Mouse (Mus musculus) kidney, postnatal 0 days (tissue): ENCODE results near the gene Msmp. TPM values are rescaled to one million over a fixed set of nuclear protein-coding genes. Genes with fewer than 3 reads are reported as not detected.
A peak's percentile ranks its signal among the peaks of the same experiment; 100 is the strongest.

ENCODE experiments used
- ATAC-seq: fragments of 200-750 bp; cut with Nextera tagmentation; replicated peaks from 2 replicates; pipeline ENCODE4 v1.8.0; 2017; ENCODE audit warnings: low read depth, moderate number of reproducible peaks, moderate TSS enrichment, moderate library complexity; ENCODE audit not compliant: low FRiP score
- DNase-seq: peaks from one replicate; pipeline ENCODE4 v3.0.0-alpha.2; 2016; ENCODE audit warnings: low spot score
- H3K27ac ChIP-seq: fragments of 300-500 bp; sonication (generic); 2 replicates; pipeline ENCODE4 v1.5.1; 2014; ENCODE audit warnings: mild to moderate bottlenecking
- H3K27me3 ChIP-seq: fragments of 300-500 bp; sonication (generic); 2 replicates; pipeline ENCODE4 v1.6.1; 2014; ENCODE audit warnings: low read length, mixed read lengths; ENCODE audit not compliant: insufficient read depth
- H3K36me3 ChIP-seq: fragments of 300-500 bp; sonication (generic); 2 replicates; pipeline ENCODE4 v1.6.1; 2014; ENCODE audit warnings: low read length, mixed read lengths; ENCODE audit not compliant: insufficient read depth
- H3K4me1 ChIP-seq: fragments of 300-500 bp; sonication (generic); replicated peaks from 2 replicates; pipeline ENCODE4 v1.6.1; 2014; ENCODE audit warnings: antibody characterized with exemption, low read length, mixed read lengths; ENCODE audit not compliant: insufficient read depth
- H3K4me2 ChIP-seq: fragments of 300-500 bp; sonication (generic); 2 replicates; pipeline ENCODE4 v1.6.1; 2014; ENCODE audit warnings: mild to moderate bottlenecking, low read length, moderate library complexity, mixed read lengths
- H3K4me3 ChIP-seq: fragments of 300-500 bp; sonication (generic); replicated peaks from 2 replicates; pipeline ENCODE4 v1.5.1; 2014; ENCODE audit warnings: low read depth, low read length
- H3K9ac ChIP-seq: fragments of 300-500 bp; sonication (generic); 2 replicates; pipeline ENCODE4 v1.6.1; 2014; ENCODE audit warnings: low read depth, low read length
- H3K9me3 ChIP-seq: fragments of 300-500 bp; sonication (generic); replicated peaks from 2 replicates; pipeline ENCODE4 v1.6.1; 2016; ENCODE audit warnings: low read length, inconsistent platforms, mixed read lengths
- CTCF ChIP-seq: IDR thresholded peaks from 2 replicates; pipeline ENCODE4 v1.5.1; 2016; ENCODE audit warnings: antibody characterized with exemption, low read depth, mild to moderate bottlenecking, moderate library complexity
- WGBS: fragments of 180-500 bp; shearing (Covaris S2); extraction: QIAGEN DNeasy Blood & Tissue Kit; methylation state at CpG from one replicate; pipeline ENCODE4 v1.1.7; 2014; 5-methylcytosine and 5-hydroxymethylcytosine counted together
- polyA plus RNA-seq: library from polyadenylated mRNA; unstranded; fragments of >200 nt; fragmentation: Nextera tagmentation; extraction: Ambion mirVana; gene quantifications from 2 replicates; pipeline ENCODE4 v1.2.1, GENCODE M21; 2015

The Msmp gene
- polyA plus RNA-seq, 1 experiment from 2014 or later = 2.0 TPM

DNA sequence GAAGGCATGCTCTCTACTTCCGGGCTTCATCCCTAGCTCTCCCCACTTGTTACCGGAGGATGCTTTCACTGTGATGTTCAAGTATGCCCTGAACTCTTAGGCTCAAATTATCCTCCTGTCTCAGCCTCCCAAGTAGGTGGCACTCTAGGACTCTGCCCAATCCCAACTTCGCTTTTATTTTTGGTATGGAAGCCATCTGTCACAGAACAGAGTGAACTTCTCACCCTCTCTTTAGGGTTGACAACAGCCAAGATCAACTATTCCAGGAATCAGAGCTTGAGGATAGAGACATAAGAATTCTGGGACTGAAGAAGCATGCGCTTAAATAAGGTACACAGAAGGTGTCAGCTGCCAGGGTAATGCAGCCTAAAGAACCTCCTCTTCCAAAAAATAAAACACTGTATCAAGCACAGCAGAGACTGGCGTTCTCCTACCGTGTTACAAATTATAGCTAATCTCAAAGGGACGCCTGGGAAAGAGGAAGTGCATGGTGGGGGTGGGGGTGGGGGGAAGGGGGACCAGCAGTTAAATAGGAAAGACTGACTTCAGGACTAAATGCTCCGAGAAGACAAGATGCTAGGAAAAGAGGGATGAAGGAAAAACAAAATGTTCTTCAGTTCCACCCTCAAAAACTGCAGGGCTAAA lies 6.9 kb downstream of the Msmp start:
- Histone ChIP-seq H3K9ac (peak overlapping the region; percentile 78), H3K9me3 (no peaks in the 10 kb centered on the region), H3K4me3 (peak overlapping the region; percentile 72), H3K4me2 (peak overlapping the region; percentile 85), H3K27ac (no peak overlapping the region), H3K36me3 (peaks cover 30% of the 10 kb centered on the region), H3K4me1 (peaks cover 20% of the 10 kb centered on the region; the same call in 1 of the 2 replicates), H3K27me3 (no peaks in the 10 kb centered on the region)
- WGBS = 29% methylated on average over 8 of the region's 8 CpGs
- ATAC-seq (no peak), DNase-seq (no peak)
- no peak for TF ChIP-seq CTCF

DNA sequence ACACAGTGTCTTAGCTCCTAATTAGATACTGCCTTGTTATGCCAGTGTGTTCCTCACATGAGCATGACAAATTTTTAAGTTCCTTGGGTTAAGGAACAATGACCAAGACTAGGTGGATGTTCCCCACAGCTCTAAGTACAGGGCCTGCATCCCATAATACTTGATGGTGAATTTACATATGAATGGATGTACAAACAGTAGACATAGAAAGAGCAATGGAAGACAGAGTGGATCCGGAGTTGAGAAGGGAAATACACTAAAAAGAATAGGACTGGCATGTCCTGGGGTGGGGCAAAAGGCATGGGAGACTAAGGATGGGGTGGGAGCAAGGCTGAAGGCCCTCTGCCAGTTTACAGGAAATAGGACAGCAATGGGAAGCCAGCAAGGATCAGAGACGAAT lies 8.9 kb downstream of the Msmp start:
- no peak overlapping the region for H3K27ac ChIP-seq
- H3K27me3 ChIP-seq = no peaks in the 10 kb centered on the region
- H3K9ac ChIP-seq = no peak overlapping the region
- 78% methylated on average over 2 of the region's 2 CpGs for WGBS
- H3K4me1 ChIP-seq = peaks cover 20% of the 10 kb centered on the region; the same call in 1 of the 2 replicates
- H3K4me3 ChIP-seq = no peak overlapping the region
- peaks cover 28% of the 10 kb centered on the region; the same call in 1 of the 2 replicates for H3K36me3 ChIP-seq
- H3K4me2 ChIP-seq = no peak overlapping the region
- no peaks in the 10 kb centered on the region for H3K9me3 ChIP-seq
- no peak for TF ChIP-seq CTCF
- DNase-seq (no peak), ATAC-seq (no peak)

DNA sequence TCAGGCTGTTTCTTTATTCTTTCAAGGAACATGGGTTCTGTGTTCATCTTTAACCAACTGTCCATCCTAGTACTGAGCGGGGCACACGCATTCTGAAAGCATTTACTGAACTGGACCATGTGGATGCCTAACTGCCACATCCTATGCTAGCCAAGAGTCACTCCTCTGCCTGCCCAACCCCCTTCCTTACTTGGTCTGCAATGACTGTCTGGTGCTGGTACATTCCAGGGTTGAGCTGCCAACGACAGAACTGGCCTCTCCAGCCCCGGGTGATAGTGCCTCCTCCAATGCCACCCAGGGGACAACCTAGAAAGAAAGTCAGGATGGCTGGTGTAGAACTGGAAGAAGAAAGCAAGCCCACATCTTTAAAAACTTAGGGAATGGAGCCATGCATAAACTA lies 10.7 kb downstream of the Msmp start:
- no peak for ATAC-seq
- TF ChIP-seq CTCF = no peak
- Histone ChIP-seq H3K27me3 (no peaks in the 10 kb centered on the region), H3K36me3 (peaks cover 45% of the 10 kb centered on the region), H3K4me3 (no peak overlapping the region), H3K4me1 (peaks cover 14% of the 10 kb centered on the region; the same call in 1 of the 2 replicates), H3K27ac (no peak overlapping the region), H3K9me3 (no peaks in the 10 kb centered on the region), H3K9ac (no peak overlapping the region), H3K4me2 (no peak overlapping the region)
- 90% methylated on average over 4 of the region's 4 CpGs for WGBS
- no peak for DNase-seq

DNA sequence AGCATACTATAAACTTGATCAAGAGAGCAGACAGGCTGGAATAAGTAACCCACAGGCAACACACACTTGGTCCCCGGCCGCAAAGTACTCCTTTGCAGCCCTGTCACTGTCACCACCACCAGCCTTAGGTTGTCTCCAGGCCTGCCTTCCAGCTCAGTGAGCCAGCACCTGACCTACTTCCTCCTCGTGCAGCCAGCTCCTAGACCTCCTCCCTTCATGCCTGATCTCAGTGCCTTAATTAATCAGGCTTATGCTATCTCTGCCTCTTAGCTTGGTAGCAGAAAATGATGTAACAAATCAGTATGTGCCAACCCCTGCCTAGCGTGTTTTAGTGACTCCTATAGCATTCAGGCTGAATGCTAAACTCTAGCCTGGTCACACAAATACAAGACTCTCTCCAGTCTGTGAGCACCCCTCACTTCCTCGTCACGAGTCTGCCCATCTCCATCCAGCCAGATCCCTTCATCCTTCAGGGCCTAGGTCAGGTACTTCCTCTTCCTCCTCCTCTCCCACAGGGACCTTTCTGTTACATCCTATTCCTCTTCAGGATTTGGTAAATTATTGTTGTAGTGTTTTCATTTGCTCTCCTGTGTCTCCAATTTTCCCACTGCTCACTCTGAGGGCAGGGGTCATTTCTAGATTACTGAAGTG lies 12.8 kb downstream of the Msmp start:
- Histone ChIP-seq H3K36me3 (peaks cover 65% of the 10 kb centered on the region), H3K27me3 (no peaks in the 10 kb centered on the region), H3K9me3 (no peaks in the 10 kb centered on the region), H3K4me1 (peaks cover 4% of the 10 kb centered on the region; the same call in 1 of the 2 replicates), H3K27ac (no peak overlapping the region), H3K4me3 (no peak overlapping the region), H3K9ac (no peak overlapping the region), H3K4me2 (no peak overlapping the region)
- WGBS = 77% methylated on average over 6 of the region's 6 CpGs
- no peak for ATAC-seq
- no peak for DNase-seq
- TF ChIP-seq CTCF = no peak

DNA sequence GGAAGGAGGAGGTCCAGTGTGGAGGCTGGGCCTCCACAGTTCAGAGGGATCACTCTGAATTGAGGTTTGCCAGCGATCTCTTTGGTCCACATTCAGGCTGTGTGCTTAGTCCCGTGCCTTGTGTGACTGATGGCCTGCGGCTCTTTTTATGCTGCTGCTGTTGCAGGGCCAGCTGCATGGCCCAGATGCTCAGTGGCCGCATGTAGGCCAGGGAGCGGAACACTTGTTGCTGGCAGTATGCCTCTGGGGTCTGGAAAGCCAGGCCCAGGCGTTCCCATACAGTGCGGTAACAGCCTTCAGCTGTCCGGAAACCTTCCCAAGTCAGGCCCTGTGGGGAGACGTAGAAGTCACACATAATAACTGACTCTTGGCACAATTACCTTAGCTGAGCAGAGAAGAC lies 17.2 kb downstream of the Msmp start:
- Histone ChIP-seq H3K9me3 (no peaks in the 10 kb centered on the region), H3K4me1 (peaks cover 9% of the 10 kb centered on the region; the same call in 1 of the 2 replicates), H3K36me3 (peaks cover 68% of the 10 kb centered on the region), H3K4me2 (no peak overlapping the region), H3K27me3 (no peaks in the 10 kb centered on the region), H3K4me3 (no peak overlapping the region), H3K27ac (no peak overlapping the region), H3K9ac (no peak overlapping the region)
- 92% methylated on average over 9 of the region's 9 CpGs for WGBS
- TF ChIP-seq CTCF = no peak
- no peak for DNase-seq
- ATAC-seq = no peak

DNA sequence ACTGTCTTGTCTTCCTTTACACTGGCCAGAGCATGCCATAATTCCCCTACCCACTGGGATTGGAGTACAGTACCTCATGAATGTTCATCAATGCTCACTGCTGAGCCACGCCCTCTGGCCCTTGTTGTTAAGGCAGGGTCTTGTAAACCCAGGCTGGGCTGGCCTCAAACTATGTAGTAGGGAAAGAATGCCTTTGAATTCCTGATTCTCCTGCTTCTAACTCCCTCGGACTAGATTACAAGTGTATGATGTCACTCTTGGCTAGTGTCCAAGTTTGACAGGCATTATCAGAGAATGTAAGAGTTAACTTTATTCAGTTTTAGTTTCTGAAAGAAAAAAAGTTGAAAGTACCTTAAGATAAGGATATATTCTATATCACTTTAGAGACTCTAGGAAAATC lies 20.1 kb downstream of the Msmp start:
- Histone ChIP-seq H3K9ac (no peak overlapping the region), H3K36me3 (peaks cover 45% of the 10 kb centered on the region), H3K27ac (no peak overlapping the region), H3K9me3 (no peaks in the 10 kb centered on the region), H3K4me1 (peaks cover 30% of the 10 kb centered on the region), H3K4me2 (no peak overlapping the region), H3K4me3 (no peak overlapping the region), H3K27me3 (no peaks in the 10 kb centered on the region)
- DNase-seq = peak; percentile 40
- WGBS = 47% methylated on average over 2 of the region's 2 CpGs
- TF ChIP-seq CTCF = no peak
- ATAC-seq = no peak
